Mouse (Mus musculus) limb, embryonic 13.5 days (tissue): ENCODE measurements around the gene Slc12a9. TPM values are rescaled to one million over a fixed set of nuclear protein-coding genes. Genes with fewer than 3 reads are reported as not detected.

Experiments used
- ATAC-seq: fragments of 200-750 bp; cut with Nextera tagmentation; 2 replicates; pipeline ENCODE4 v1.8.0; 2017; ENCODE audit warnings: low read depth, moderate number of reproducible peaks, moderate TSS enrichment; ENCODE audit not compliant: low FRiP score
- H3K27ac ChIP-seq: fragments of 300-500 bp; sonication (generic); 2 replicates; pipeline ENCODE4 v1.5.1; 2015; ENCODE audit warnings: inconsistent platforms, mild to moderate bottlenecking, moderate library complexity
- H3K27me3 ChIP-seq: fragments of 300-500 bp; sonication (generic); 2 replicates; pipeline ENCODE4 v1.6.1; 2015; ENCODE audit warnings: mild to moderate bottlenecking, inconsistent platforms
- H3K36me3 ChIP-seq: fragments of 300-500 bp; sonication (generic); 2 replicates; pipeline ENCODE4 v1.6.1; 2015; ENCODE audit warnings: inconsistent platforms, mild to moderate bottlenecking, moderate library complexity
- H3K4me1 ChIP-seq: fragments of 300-500 bp; sonication (generic); 2 replicates; pipeline ENCODE4 v1.6.1; 2015; ENCODE audit warnings: inconsistent platforms
- H3K4me2 ChIP-seq: fragments of 300-500 bp; sonication (generic); replicated peaks from 2 replicates; pipeline ENCODE4 v1.6.1; 2015; ENCODE audit warnings: inconsistent platforms, mild to moderate bottlenecking, moderate library complexity
- H3K4me3 ChIP-seq: fragments of 300-500 bp; sonication (generic); 2 replicates; pipeline ENCODE4 v1.5.1; 2015; ENCODE audit warnings: moderate library complexity, mild to moderate bottlenecking, inconsistent platforms
- H3K9ac ChIP-seq: fragments of 300-500 bp; sonication (generic); 2 replicates; pipeline ENCODE4 v1.6.1; 2015; ENCODE audit warnings: mild to moderate bottlenecking, inconsistent platforms
- H3K9me3 ChIP-seq: fragments of 300-500 bp; sonication (generic); 2 replicates; pipeline ENCODE4 v1.6.1; 2016; ENCODE audit warnings: inconsistent platforms
- WGBS: fragments of 180-500 bp; shearing (Covaris S2); methylation state at CpG from one replicate; pipeline ENCODE4 v1.1.7; 2015; 5-methylcytosine and 5-hydroxymethylcytosine counted together
- polyA plus RNA-seq: library from polyadenylated mRNA; unstranded; fragments of >200 nt; fragmentation: Nextera tagmentation; extraction: Ambion mirVana; gene quantifications from 2 replicates; pipeline ENCODE4 v1.2.1, GENCODE M21; 2015

Slc12a9 gene
- polyA plus RNA-seq, 1 experiment from 2014 or later: 17.2 TPM

GRCm38 (mm10) chr5:137318570-137318969, 14.8 kb downstream of the Slc12a9 start:
- H3K9me3 ChIP-seq: no peaks in the 10 kb centered on the region
- H3K9ac ChIP-seq: no peak overlapping the region
- H3K4me2 ChIP-seq: no peak overlapping the region
- H3K4me3 ChIP-seq: no peak overlapping the region
- H3K4me1 ChIP-seq: peaks cover 18% of the 10 kb centered on the region
- H3K27me3 ChIP-seq: no peaks in the 10 kb centered on the region
- H3K27ac ChIP-seq: no peak overlapping the region
- 89% methylated on average over 1 of the region's 1 CpGs for WGBS
- no peak for ATAC-seq
- peaks cover 64% of the 10 kb centered on the region for H3K36me3 ChIP-seq

DNA sequence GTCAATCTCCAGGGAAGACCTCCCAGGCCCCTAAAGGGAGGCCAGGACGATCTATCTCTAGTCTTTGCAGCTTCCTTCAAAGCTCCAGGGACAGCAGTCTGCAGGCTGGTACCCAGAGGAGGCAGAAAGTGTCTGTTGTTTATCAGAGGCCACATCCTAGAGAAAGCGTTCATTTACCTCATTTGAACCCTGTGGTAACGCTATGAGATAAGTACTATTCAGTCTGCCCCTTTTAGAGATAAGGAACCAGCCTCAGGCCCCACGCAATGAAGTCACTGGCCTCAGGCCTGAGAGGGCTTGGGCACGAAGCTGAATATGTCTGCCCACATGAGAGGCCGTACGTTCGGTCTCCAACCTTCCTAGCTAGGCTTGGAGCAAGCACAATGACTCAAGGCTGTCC, 16.0 kb downstream of the Slc12a9 start:
- ATAC-seq: no peak
- Histone ChIP-seq H3K9ac (no peak overlapping the region), H3K4me3 (no peak overlapping the region), H3K4me1 (peaks cover 27% of the 10 kb centered on the region), H3K27me3 (no peaks in the 10 kb centered on the region), H3K9me3 (no peaks in the 10 kb centered on the region), H3K27ac (no peak overlapping the region), H3K36me3 (peaks cover 57% of the 10 kb centered on the region), H3K4me2 (no peak overlapping the region)
- WGBS: 90% methylated on average over 8 of the region's 8 CpGs

GRCm38 (mm10) chr5:137315084-137315903, 18.1 kb downstream of the Slc12a9 start:
- H3K27me3 ChIP-seq: no peaks in the 10 kb centered on the region
- H3K9me3 ChIP-seq: no peaks in the 10 kb centered on the region
- peaks cover 56% of the 10 kb centered on the region for H3K36me3 ChIP-seq
- peak overlapping the region; percentile 99 for H3K4me2 ChIP-seq
- H3K9ac ChIP-seq: peak overlapping the region; percentile 96
- H3K4me1 ChIP-seq: peaks cover 37% of the 10 kb centered on the region
- ATAC-seq: no peak
- H3K27ac ChIP-seq: peak overlapping the region; percentile 97
- WGBS: 37% methylated on average over 29 of the region's 30 CpGs
- H3K4me3 ChIP-seq: peak overlapping the region; percentile 76

GRCm38 (mm10) chr5:137314193-137315083, 19.0 kb downstream of the Slc12a9 start, which contains the start of gene Trip6:
Gene Trip6, minus strand, starts transcription at chr5:137314404.
- H3K36me3 ChIP-seq: peaks cover 57% of the 10 kb centered on the region
- 15% methylated on average over 30 of the region's 30 CpGs for WGBS
- H3K9ac ChIP-seq: peak within 1 kb of the TSS; percentile 96

GRCm38 (mm10) chr5:137313466-137314192, 19.8 kb downstream of the Slc12a9 start:
- ATAC-seq: no peak; the same call in 1 of the 2 replicates
- H3K4me1 ChIP-seq: peaks cover 37% of the 10 kb centered on the region
- peaks cover 60% of the 10 kb centered on the region for H3K36me3 ChIP-seq
- peak overlapping the region; percentile 99 for H3K4me2 ChIP-seq
- H3K9ac ChIP-seq: peak overlapping the region; percentile 96
- WGBS: under 1% methylated on average over 22 of the region's 22 CpGs
- H3K9me3 ChIP-seq: 0 out of 2 replicates have a peak, but pooled peaks cover 4% of the 10 kb centered on the region
- H3K27me3 ChIP-seq: no peaks in the 10 kb centered on the region
- H3K4me3 ChIP-seq: peak overlapping the region; percentile 76
- H3K27ac ChIP-seq: peak overlapping the region; percentile 97

More at GRCm38 (mm10) chr5:137314193-137315083, 19.0 kb downstream of the Slc12a9 start, which contains the start of gene Trip6:
- Histone ChIP-seq H3K4me1 (peaks cover 37% of the 10 kb centered on the region), H3K4me3 (peak within 1 kb of the TSS; percentile 76), H3K27me3 (no peaks in the 10 kb centered on the region), H3K4me2 (peak within 1 kb of the TSS; percentile 99), H3K9me3 (no peaks in the 10 kb centered on the region), H3K27ac (peak within 1 kb of the TSS; percentile 97)
- peak; percentile 97 for ATAC-seq

DNA sequence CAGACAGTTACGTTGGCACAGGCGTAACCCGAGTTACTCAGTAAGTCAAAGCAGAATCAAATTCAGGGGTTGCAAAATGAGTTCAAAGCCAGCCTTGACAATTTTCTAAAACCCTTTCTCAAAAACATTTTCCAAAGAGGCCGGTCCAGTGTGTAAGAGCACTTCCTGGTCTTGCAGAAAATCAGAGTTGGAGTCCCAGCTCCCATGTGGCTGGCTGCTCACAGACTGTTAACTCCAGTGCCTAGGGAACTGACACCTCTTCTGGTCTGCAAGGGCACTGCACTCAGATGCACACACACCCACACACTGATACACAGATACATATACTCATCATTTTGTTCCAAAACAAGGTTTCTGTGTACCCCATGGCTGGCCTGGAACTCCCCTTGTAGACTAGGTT, 25.0 kb downstream of the Slc12a9 start:
- peak overlapping the region; percentile 97 for H3K9ac ChIP-seq
- peak overlapping the region; percentile 94 for H3K27ac ChIP-seq
- 91% methylated on average over 4 of the region's 4 CpGs for WGBS
- 0 out of 2 replicates have a peak, but pooled peaks cover 6% of the 10 kb centered on the region for H3K9me3 ChIP-seq
- H3K4me2 ChIP-seq: peak overlapping the region; percentile 78
- H3K4me1 ChIP-seq: peaks cover 60% of the 10 kb centered on the region
- no peak for ATAC-seq
- no peaks in the 10 kb centered on the region for H3K27me3 ChIP-seq
- peak overlapping the region; percentile 87 for H3K4me3 ChIP-seq
- peaks cover 69% of the 10 kb centered on the region for H3K36me3 ChIP-seq

DNA sequence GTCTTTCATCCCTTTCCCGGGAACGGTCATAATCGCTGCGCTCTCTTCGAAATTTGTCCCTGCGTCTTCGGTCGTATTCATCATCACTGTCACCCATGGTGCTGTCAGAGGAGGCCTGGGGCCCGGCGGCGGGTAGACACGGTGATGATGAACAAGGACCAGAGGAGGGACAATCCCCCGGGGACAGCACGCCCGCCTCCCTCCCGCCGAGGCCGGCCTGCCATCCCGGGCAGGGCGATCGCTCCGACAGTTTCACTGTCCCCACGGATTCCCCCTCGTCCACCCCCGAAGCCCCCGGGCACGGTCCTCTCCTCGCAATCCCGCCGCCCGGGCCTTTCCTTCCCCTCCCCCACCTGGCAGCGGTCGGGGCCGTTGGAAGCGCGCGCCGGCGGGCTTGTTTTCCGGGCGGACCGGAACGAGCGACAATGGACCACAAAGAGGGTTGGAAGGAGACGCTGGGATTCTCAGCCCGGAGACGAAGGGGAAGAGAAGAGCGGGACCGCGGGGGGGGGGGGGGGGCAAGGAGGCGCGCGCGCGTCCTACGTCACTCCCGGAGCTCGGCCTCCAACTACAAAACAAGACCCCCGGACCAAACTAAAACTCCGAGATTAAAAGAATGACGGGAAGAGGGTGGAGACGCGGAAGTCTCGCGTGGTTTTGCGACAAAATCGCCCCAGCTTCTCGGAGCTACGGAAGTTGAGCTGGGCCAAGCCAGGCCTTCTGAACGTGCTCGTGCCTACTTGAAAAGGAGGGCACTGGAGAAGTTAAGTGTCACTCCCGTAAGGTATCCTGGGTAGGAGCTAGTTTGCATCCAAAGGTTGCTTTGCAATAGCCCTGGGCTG, 26.1 kb downstream of the Slc12a9 start, which contains the start of gene Srrt:
Gene Srrt, minus strand, starts transcription at position 604 of the 842 bp plus-strand sequence.
- peaks cover 50% of the 10 kb centered on the region for H3K4me1 ChIP-seq
- peak within 1 kb of the TSS; percentile 94 for H3K27ac ChIP-seq
- H3K4me3 ChIP-seq: peak within 1 kb of the TSS; percentile 87
- peak within 1 kb of the TSS; percentile 97 for H3K9ac ChIP-seq
- H3K36me3 ChIP-seq: peaks cover 75% of the 10 kb centered on the region
- peak within 1 kb of the TSS; percentile 78 for H3K4me2 ChIP-seq
- 0 out of 2 replicates have a peak, but pooled peaks cover 6% of the 10 kb centered on the region for H3K9me3 ChIP-seq
- 0% methylated on average over 63 of the region's 72 CpGs for WGBS
- no peaks in the 10 kb centered on the region for H3K27me3 ChIP-seq
- ATAC-seq: peak; percentile 89

DNA sequence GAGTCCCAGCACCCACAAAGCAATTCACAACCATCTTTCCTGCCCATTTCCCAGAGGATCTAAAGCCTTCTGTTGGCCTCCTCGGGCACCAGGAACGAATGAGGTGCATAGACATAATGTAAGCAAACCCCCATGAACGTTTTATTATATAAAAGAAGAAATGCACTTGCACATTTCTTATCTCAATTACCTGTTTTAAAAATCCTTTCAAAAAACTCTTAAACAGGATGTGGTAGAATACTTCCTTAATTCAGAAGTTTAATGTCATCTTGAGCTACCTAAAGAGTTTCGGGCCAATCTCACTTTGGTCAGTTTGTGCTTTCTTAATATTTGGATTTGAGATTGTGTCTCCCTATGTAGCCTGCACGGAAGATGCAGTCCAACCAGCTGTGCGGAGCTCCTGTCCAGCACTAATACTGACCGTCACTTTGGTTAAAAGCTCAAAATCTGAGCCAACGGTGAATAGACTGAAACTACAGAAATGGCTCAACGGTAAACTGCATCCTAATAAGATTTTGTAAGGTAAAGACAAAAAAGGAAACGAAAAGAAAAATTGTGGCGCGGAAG, 26.9 kb downstream of the Slc12a9 start:
- H3K27me3 ChIP-seq: no peaks in the 10 kb centered on the region
- H3K36me3 ChIP-seq: peaks cover 75% of the 10 kb centered on the region
- H3K9me3 ChIP-seq: 0 out of 2 replicates have a peak, but pooled peaks cover 6% of the 10 kb centered on the region
- peaks cover 43% of the 10 kb centered on the region for H3K4me1 ChIP-seq
- peak overlapping the region; percentile 78 for H3K4me2 ChIP-seq
- no peak for ATAC-seq
- 18% methylated on average over 12 of the region's 12 CpGs for WGBS
- H3K27ac ChIP-seq: peak overlapping the region; percentile 94; the same call in 1 of the 2 replicates
- peak overlapping the region; percentile 97 for H3K9ac ChIP-seq
- peak overlapping the region; percentile 87 for H3K4me3 ChIP-seq

DNA sequence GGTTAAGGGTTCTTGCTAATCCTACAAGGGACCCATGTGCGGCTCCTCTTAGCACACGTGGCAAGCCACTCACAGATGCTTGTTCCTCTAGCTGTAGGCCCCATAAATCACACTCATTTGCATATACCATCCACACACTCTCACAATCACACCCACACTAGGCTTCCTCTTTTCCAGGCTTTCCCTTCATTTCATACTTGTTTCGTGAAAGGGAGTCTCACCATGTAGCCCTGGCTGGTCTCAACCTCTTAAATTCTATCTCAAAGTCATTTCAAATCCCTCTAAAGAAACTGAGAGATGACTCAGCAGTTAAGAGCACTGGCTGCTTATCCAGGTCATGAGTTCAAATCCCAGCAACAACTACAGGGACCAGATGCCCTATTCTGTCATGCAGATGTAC, 27.6 kb downstream of the Slc12a9 start:
- no peak for ATAC-seq
- Histone ChIP-seq H3K27me3 (no peaks in the 10 kb centered on the region), H3K4me3 (peak overlapping the region; percentile 87), H3K27ac (no peak overlapping the region), H3K9me3 (0 out of 2 replicates have a peak, but pooled peaks cover 6% of the 10 kb centered on the region), H3K36me3 (peaks cover 76% of the 10 kb centered on the region), H3K4me2 (peak overlapping the region; percentile 78), H3K4me1 (peaks cover 41% of the 10 kb centered on the region), H3K9ac (peak overlapping the region; percentile 97)
- 40% methylated on average over 3 of the region's 3 CpGs for WGBS

- ATAC-seq: no peak
- Histone ChIP-seq H3K9ac (peak overlapping the region; percentile 97), H3K4me2 (peak overlapping the region; percentile 78), H3K9me3 (0 out of 2 replicates have a peak, but pooled peaks cover 6% of the 10 kb centered on the region), H3K27me3 (no peaks in the 10 kb centered on the region), H3K27ac (peak overlapping the region; percentile 28), H3K4me1 (peaks cover 41% of the 10 kb centered on the region), H3K4me3 (peak overlapping the region; percentile 87), H3K36me3 (peaks cover 76% of the 10 kb centered on the region)
- WGBS: 46% methylated on average over 4 of the region's 4 CpGs
Observed at GRCm38 (mm10) chr5:137304816-137305215, 28.6 kb downstream of the Slc12a9 start.
